Mouse (Mus musculus): ENCODE data around the gene Naaladl2. TPM values are rescaled to one million over a fixed set of nuclear protein-coding genes. Genes with fewer than 3 reads are reported as not detected.

Naaladl2 gene
- total and polyA plus RNA-seq, 3 experiments, result 0.13 TPM; not detected in 2

GRCm38 (mm10) chr3:24440621-24441020 lies 703.4 kb downstream of the Naaladl2 start:
- in situ Hi-C loops (cut with MboI; ENCODE audit: low pct_ligation_motif_present, low pct_unique_long_range_greater_than_20kb, low sequenced_read_pairs), result no loop called here
- dilution Hi-C loops (cut with MboI; ENCODE audit: extremely low pct_ligation_motif_present, extremely low pct_unique_long_range_greater_than_20kb, low sequenced_read_pairs), result no loop called here

DNA sequence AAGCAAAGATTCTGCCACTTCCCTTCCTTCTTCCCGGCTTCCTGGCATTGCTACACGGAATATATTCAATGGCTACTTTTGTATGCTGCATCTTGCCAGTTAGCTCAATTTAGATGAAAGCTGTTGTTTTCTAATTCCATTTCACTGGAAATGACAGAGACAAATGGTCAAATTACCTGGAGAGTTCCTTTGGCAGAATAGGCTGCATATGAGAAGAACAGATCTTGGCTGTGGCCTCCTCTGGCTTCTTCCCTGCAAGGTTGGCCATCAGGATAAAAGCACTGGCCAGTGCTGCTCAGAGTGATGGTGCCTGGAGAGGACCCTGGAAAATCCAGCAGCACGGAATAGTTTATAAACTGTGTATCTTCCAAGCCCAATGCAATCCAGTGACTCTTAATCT lies 711.3 kb downstream of the Naaladl2 start:
- no peak overlapping the region for H3K9ac ChIP-seq (ENCODE audit: insufficient read depth, low read depth)
- DNase-seq (ENCODE audit: extremely low read depth), result no peak
- H3K36me3 ChIP-seq (replicated peaks in 1 of 2; ENCODE audit: control insufficient read depth in 1 of 2, insufficient read depth in 1 of 2, low read length in 1 of 2), result no peaks in the 10 kb centered on the region
- H3K4me2 ChIP-seq (ENCODE audit: insufficient read depth, low read depth, poor library complexity, severe bottlenecking), result no peak overlapping the region
- in situ Hi-C loops (cut with MboI; ENCODE audit: low pct_ligation_motif_present, low pct_unique_long_range_greater_than_20kb, low sequenced_read_pairs) (no loop called here), dilution Hi-C loops (cut with MboI; ENCODE audit: extremely low pct_ligation_motif_present, extremely low pct_unique_long_range_greater_than_20kb, low sequenced_read_pairs) (no loop called here)
- H3K4me1 ChIP-seq (ENCODE audit: control insufficient read depth in 1 of 2, insufficient read depth in 2 of 2), result no peaks in the 10 kb centered on the region
- peaks cover 18% of the 10 kb centered on the region for H3K9me3 ChIP-seq (replicated peaks; ENCODE audit: low read length)
- H3K27me3 ChIP-seq (replicated peaks), result no peaks in the 10 kb centered on the region
- TF ChIP-seq CHD1 (IDR thresholded peaks at IDR 0.05; ENCODE audit: low read depth, low read length) (no peak), MAX (IDR thresholded peaks at IDR 0.05; ENCODE audit: low read length) (no peak), CTCF (conservative IDR thresholded peaks at IDR 0.05 in 1 of 2, IDR thresholded peaks at IDR 0.05 in 1 of 2; ENCODE audit: low read depth in 2 of 2, low read length in 2 of 2) (no peak), MXI1 (IDR thresholded peaks at IDR 0.05; ENCODE audit: low read depth, low read length) (no peak), ZC3H11A (IDR thresholded peaks at IDR 0.05; ENCODE audit: low read depth, low read length) (no peak), ETS1 (conservative IDR thresholded peaks at IDR 0.05; ENCODE audit: low read depth, low read length) (no peak), BHLHE40 (IDR thresholded peaks at IDR 0.05; ENCODE audit: low read depth, low read length) (no peak), KAT2A (IDR thresholded peaks at IDR 0.05; ENCODE audit: insufficient replicate concordance, low read length) (no peak), JUN (IDR thresholded peaks at IDR 0.05; ENCODE audit: insufficient read depth, low read depth, low read length) (no peak), ELF1 (IDR thresholded peaks at IDR 0.05; ENCODE audit: low read depth, low read length) (no peak), SMC3 (IDR thresholded peaks at IDR 0.05; ENCODE audit: low read depth, low read length) (no peak), ZMIZ1 (IDR thresholded peaks at IDR 0.05; ENCODE audit: low read depth, low read length) (no peak), RCOR1 (conservative IDR thresholded peaks at IDR 0.05; ENCODE audit: low read depth, low read length) (no peak), NRF1 (IDR thresholded peaks at IDR 0.05; ENCODE audit: low read depth, low read length) (no peak), EP300 (IDR thresholded peaks at IDR 0.05; ENCODE audit: low read length) (no peak), USF2 (conservative IDR thresholded peaks at IDR 0.05; ENCODE audit: low read depth, low read length) (no peak), SIN3A (IDR thresholded peaks at IDR 0.05; ENCODE audit: low read length) (no peak), TBP (conservative IDR thresholded peaks at IDR 0.05; ENCODE audit: low read depth, low read length) (no peak), CHD2 (IDR thresholded peaks at IDR 0.05; ENCODE audit: low read length) (no peak), JUND (conservative IDR thresholded peaks at IDR 0.05; ENCODE audit: low read depth, low read length) (no peak)
- no peak overlapping the region for H3K27ac ChIP-seq (ENCODE audit: insufficient read depth, low read depth)
- no peaks in the 10 kb centered on the region for H3K79me2 ChIP-seq (replicated peaks; ENCODE audit: control insufficient read depth, extremely low read depth, insufficient read depth, poor library complexity, severe bottlenecking)
- no peak overlapping the region for H3K4me3 ChIP-seq (replicated peaks in 1 of 3; ENCODE audit: low read depth in 2 of 3, low read length in 2 of 3, poor library complexity in 1 of 3)

More at GRCm38 (mm10) chr3:24440621-24441020, 703.4 kb downstream of the Naaladl2 start:
- Histone ChIP-seq H3K27me3 (replicated peaks) (no peaks in the 10 kb centered on the region), H3K4me3 (replicated peaks in 1 of 3; ENCODE audit: low read depth in 2 of 3, low read length in 2 of 3, poor library complexity in 1 of 3) (no peak overlapping the region), H3K9ac (ENCODE audit: insufficient read depth, low read depth) (no peak overlapping the region), H3K36me3 (replicated peaks in 1 of 2; ENCODE audit: control insufficient read depth in 1 of 2, insufficient read depth in 1 of 2, low read length in 1 of 2) (no peaks in the 10 kb centered on the region), H3K4me1 (ENCODE audit: control insufficient read depth in 1 of 2, insufficient read depth in 2 of 2) (no peaks in the 10 kb centered on the region), H3K27ac (ENCODE audit: insufficient read depth, low read depth) (no peak overlapping the region), H3K9me3 (replicated peaks; ENCODE audit: low read length) (peaks cover 13% of the 10 kb centered on the region), H3K4me2 (ENCODE audit: insufficient read depth, low read depth, poor library complexity, severe bottlenecking) (no peak overlapping the region), H3K79me2 (replicated peaks; ENCODE audit: control insufficient read depth, extremely low read depth, insufficient read depth, poor library complexity, severe bottlenecking) (no peaks in the 10 kb centered on the region)
- DNase-seq (ENCODE audit: extremely low read depth), result no peak
- TF ChIP-seq MXI1 (IDR thresholded peaks at IDR 0.05; ENCODE audit: low read depth, low read length), result no peak
- no peak for TF ChIP-seq USF2 (conservative IDR thresholded peaks at IDR 0.05; ENCODE audit: low read depth, low read length)
- no peak for TF ChIP-seq ETS1 (conservative IDR thresholded peaks at IDR 0.05; ENCODE audit: low read depth, low read length)
- TF ChIP-seq EP300 (IDR thresholded peaks at IDR 0.05; ENCODE audit: low read length), result no peak
- TF ChIP-seq RAD21 (IDR thresholded peaks at IDR 0.05; ENCODE audit: low read depth, low read length), result no peak

Data from CH12.LX (cell line).